Mouse (Mus musculus): ENCODE data around the gene Tnfrsf14.
A peak's percentile ranks its signal among the peaks of the same experiment; 100 is the strongest.

GRCm38 (mm10) chr4:154964581-154965235, 36.3 kb upstream of the Tnfrsf14 start:
- TF ChIP-seq TAL1 (IDR thresholded peaks at IDR 0.05; ENCODE audit: low read length) (no peak; the same call in 2 of the 3 replicates), GATA1 (IDR thresholded peaks at IDR 0.05; ENCODE audit: low read length) (peak; percentile 48)
